Mouse (Mus musculus) stomach, embryonic 14.5 days (tissue): Measurements from ENCODE around the gene Spin2e. TPM values are rescaled to one million over a fixed set of nuclear protein-coding genes. Genes with fewer than 3 reads are reported as not detected.
"Not testable (repeated sequence)": the region's sequence is repeated elsewhere in the genome, so short reads cannot be mapped to it uniquely, and the experiment has no call there.

Experiments used
- ATAC-seq: fragments of 200-750 bp; cut with Nextera tagmentation; 2 replicates; pipeline ENCODE4 v1.8.0; 2017; ENCODE audit warnings: low read depth, moderate TSS enrichment; ENCODE audit not compliant: insufficient number of reproducible peaks, insufficient read depth, low FRiP score
- H3K27ac ChIP-seq: fragments of 300-500 bp; sonication (generic); 2 replicates; pipeline ENCODE4 v1.5.1; 2014; ENCODE audit warnings: mild to moderate bottlenecking, low read length, moderate library complexity, mixed read lengths
- H3K27me3 ChIP-seq: fragments of 300-500 bp; sonication (generic); 2 replicates; pipeline ENCODE4 v1.6.1; 2014; ENCODE audit warnings: low read length, control low read depth, mixed read lengths; ENCODE audit not compliant: control insufficient read depth, insufficient read depth
- H3K36me3 ChIP-seq: fragments of 300-500 bp; sonication (generic); 2 replicates; pipeline ENCODE4 v1.6.1; 2014; ENCODE audit warnings: mild to moderate bottlenecking, control low read depth, low read length, moderate library complexity, mixed read lengths; ENCODE audit not compliant: control insufficient read depth, insufficient read depth
- H3K4me1 ChIP-seq: fragments of 300-500 bp; sonication (generic); 2 replicates; pipeline ENCODE4 v1.6.1; 2014; ENCODE audit warnings: low read length, control low read depth, mixed read lengths; ENCODE audit not compliant: control insufficient read depth, insufficient read depth
- H3K4me2 ChIP-seq: fragments of 300-500 bp; sonication (generic); replicated peaks from 2 replicates; pipeline ENCODE4 v1.6.1; 2014; ENCODE audit warnings: low read depth, low read length, control low read depth
- H3K4me3 ChIP-seq: fragments of 300-500 bp; sonication (generic); 2 replicates; pipeline ENCODE4 v1.5.1; 2014; ENCODE audit warnings: low read depth, low read length, control low read depth
- H3K9ac ChIP-seq: fragments of 300-500 bp; sonication (generic); replicated peaks from 2 replicates; pipeline ENCODE4 v1.6.1; 2014; ENCODE audit warnings: low read depth, mild to moderate bottlenecking, control low read depth, low read length, moderate library complexity, mixed read lengths
- H3K9me3 ChIP-seq: fragments of 300-500 bp; sonication (generic); 2 replicates; pipeline ENCODE4 v1.6.1; 2016; ENCODE audit warnings: low read depth, low read length, control low read depth; ENCODE audit not compliant: control insufficient read depth
- WGBS: fragments of 180-500 bp; shearing (Covaris S2); extraction: QIAGEN DNeasy Blood & Tissue Kit; methylation state at CpG from one replicate; pipeline ENCODE4 v1.1.7; 2014; 5-methylcytosine and 5-hydroxymethylcytosine counted together
- polyA plus RNA-seq: library from polyadenylated mRNA; unstranded; fragments of >200 nt; fragmentation: Nextera tagmentation; extraction: Ambion mirVana; gene quantifications from 2 replicates; pipeline ENCODE4 v1.2.1, GENCODE M21; 2014

Spin2e gene
- polyA plus RNA-seq, result not detected in 2 replicates

GRCm38 (mm10) chrX:31618820-31619219, at the start of gene Spin2e:
TSS of gene Spin2e (minus strand) at chrX:31618920.
- H3K27ac ChIP-seq, H3K9ac ChIP-seq: not testable (repeated sequence)

GRCm38 (mm10) chrX:31574183-31574582, 44.5 kb downstream of the Spin2e start, which contains the start of gene Gm21883:
TSS of gene Gm21883 (minus strand) at chrX:31574283.
- H3K27ac ChIP-seq, H3K9me3 ChIP-seq, H3K4me1 ChIP-seq, H3K36me3 ChIP-seq, H3K4me3 ChIP-seq, H3K27me3 ChIP-seq, ATAC-seq, H3K4me2 ChIP-seq, H3K9ac ChIP-seq: not testable (repeated sequence)
- whole genome bisulfite sequencing, result no CpG with 5 or more reads among the region's 1 CpGs

More at GRCm38 (mm10) chrX:31618820-31619219, at the start of gene Spin2e:
- H3K4me1 ChIP-seq, H3K9me3 ChIP-seq, H3K4me3 ChIP-seq, H3K27me3 ChIP-seq, ATAC-seq, H3K4me2 ChIP-seq, H3K36me3 ChIP-seq: not testable (repeated sequence)
- 83% methylated on average over 1 of the region's 2 CpGs for WGBS

Other genes starting within 250 kb of the Spin2e start
- not detected in 2 replicates for gene Btbd35f19, start 235.0 kb downstream of the Spin2e start, polyA plus RNA-seq
- not detected in 2 replicates for gene Gm21883, start 44.6 kb downstream of the Spin2e start, polyA plus RNA-seq
- not detected in 2 replicates for gene Btbd35f25, start 98.2 kb upstream of the Spin2e start, polyA plus RNA-seq